ENCODE assay signal across 22 mouse cellular contexts in the genomic region with DNA sequence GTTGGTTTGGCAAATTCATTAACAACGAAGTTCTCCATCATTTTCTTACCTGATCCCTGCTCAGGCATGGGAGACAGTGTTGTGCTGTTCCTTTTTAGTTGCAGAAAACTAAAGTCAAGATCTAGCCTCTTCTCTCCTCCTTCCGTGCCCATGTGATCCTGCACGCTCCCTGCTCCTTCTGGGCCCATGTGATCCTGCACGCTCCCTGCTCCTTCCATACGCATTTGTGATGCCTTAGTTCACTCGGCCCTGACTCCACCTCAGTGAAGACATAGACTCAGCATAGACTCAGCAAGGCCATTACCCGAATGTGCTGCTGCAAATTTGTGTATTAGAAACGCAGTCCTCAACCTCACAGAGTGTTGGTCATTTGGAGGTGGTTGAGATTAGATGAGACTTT. TPM values are rescaled to one million over a fixed set of nuclear protein-coding genes. Genes with fewer than 3 reads are reported as not detected.
DNase-seq lines count a peak whose midpoint lies in the region; ATAC-seq and TF ChIP-seq lines count a peak whose summit lies in the region.
"Had no signal": no experiment of that assay in that cellular context is flagged by ENCODE, and none has a peak within 500 bp of the region (broad histone marks: within the 10 kb centered on the region; RNA-seq: fewer than 3 reads in every experiment).

No protein-coding gene starts in this region.

- H3K4me3 ChIP-seq in lung, embryonic 14.5 days (ENCODE audit: low read depth, low read length): no peak overlapping the region
- H3K4me3 ChIP-seq in lung, adult 2 months (replicated peaks; ENCODE audit: extremely low read depth, low read depth, low read length): no peak overlapping the region
- H3K4me3 ChIP-seq in midbrain, embryonic 11.5 days (ENCODE audit: low read depth, low read length): no peak overlapping the region
- H3K4me3 ChIP-seq in midbrain, embryonic 16.5 days (ENCODE audit: low read depth, low read length): no peak overlapping the region
- H3K4me3 ChIP-seq in CH12.LX (replicated peaks in 1 of 3; ENCODE audit: low read depth in 2 of 3, low read length in 2 of 3, poor library complexity in 1 of 3): peak overlapping the region in 1 of 3 experiments; percentile 41
- H3K4me3 ChIP-seq: embryonic facial prominence, embryonic 12.5 days; erythroblast, embryonic 14.5 days; forebrain, embryonic 12.5 days; forebrain, embryonic 15.5 days; heart, adult 2 months; hindbrain, embryonic 12.5 days; hindbrain, embryonic 15.5 days had no signal

- no peak overlapping the region for H3K9ac ChIP-seq in lung, embryonic 14.5 days
- no peak overlapping the region for H3K9ac ChIP-seq in midbrain, embryonic 11.5 days (ENCODE audit: low read length)
- H3K9ac ChIP-seq in midbrain, embryonic 16.5 days (ENCODE audit: low read depth, low read length): no peak overlapping the region
- peak overlapping the region; percentile 46 for H3K9ac ChIP-seq in CH12.LX (ENCODE audit: insufficient read depth, low read depth)
- H3K9ac ChIP-seq: embryonic facial prominence, embryonic 12.5 days; forebrain, embryonic 12.5 days; forebrain, embryonic 15.5 days; hindbrain, embryonic 12.5 days; hindbrain, embryonic 15.5 days had no signal

- no peak for TF ChIP-seq RAD21 in CH12.LX (IDR thresholded peaks at IDR 0.05; ENCODE audit: low read depth, low read length)

- no peaks in the 10 kb centered on the region for H3K27me3 ChIP-seq in lung, embryonic 14.5 days (ENCODE audit: insufficient read depth, low read length)
- H3K27me3 ChIP-seq in midbrain, embryonic 11.5 days (ENCODE audit: control insufficient read depth, insufficient read depth, low read length): no peaks in the 10 kb centered on the region
- no peaks in the 10 kb centered on the region for H3K27me3 ChIP-seq in midbrain, embryonic 16.5 days (ENCODE audit: control insufficient read depth, insufficient read depth, low read depth, low read length)
- H3K27me3 ChIP-seq in CH12.LX (replicated peaks): no peaks in the 10 kb centered on the region
- H3K27me3 ChIP-seq: embryonic facial prominence, embryonic 12.5 days; forebrain, embryonic 12.5 days; forebrain, embryonic 15.5 days; hindbrain, embryonic 12.5 days; hindbrain, embryonic 15.5 days had no signal

- WGBS in lung, embryonic 14.5 days: 70% methylated on average over 8 of the region's 8 CpGs
- WGBS in lung, adult 2 months: 77% methylated on average over 8 of the region's 8 CpGs
- WGBS in midbrain, embryonic 11.5 days: 88% methylated on average over 8 of the region's 8 CpGs
- WGBS in midbrain, embryonic 16.5 days: 90% methylated on average over 8 of the region's 8 CpGs

- H3K27ac ChIP-seq in lung, embryonic 14.5 days (ENCODE audit: low read depth): 0 out of 2 replicates have a peak overlapping the region, but pooled peaks have one; percentile 6
- H3K27ac ChIP-seq in midbrain, embryonic 11.5 days (ENCODE audit: low read depth, low read length): no peak overlapping the region
- no peak overlapping the region for H3K27ac ChIP-seq in midbrain, embryonic 16.5 days (ENCODE audit: low read length)
- H3K27ac ChIP-seq in CH12.LX (ENCODE audit: insufficient read depth, low read depth): peak overlapping the region; percentile 85
- H3K27ac ChIP-seq: forebrain, embryonic 12.5 days; forebrain, embryonic 15.5 days; heart, adult 2 months; hindbrain, embryonic 12.5 days; hindbrain, embryonic 15.5 days had no signal

- TF ChIP-seq EP300 in CH12.LX (IDR thresholded peaks at IDR 0.05; ENCODE audit: low read length): no peak

- TF ChIP-seq POLR2A in lung, adult 2 months (IDR thresholded peaks at IDR 0.05; ENCODE audit: borderline replicate concordance, extremely low read depth, low read depth, low read length): no peak
- no peak for TF ChIP-seq POLR2A in CH12.LX (IDR thresholded peaks at IDR 0.05; ENCODE audit: low read depth, low read length)

- peaks cover 5% of the 10 kb centered on the region; the same call in 1 of the 2 replicates for H3K4me1 ChIP-seq in lung, embryonic 14.5 days (ENCODE audit: insufficient read depth)
- H3K4me1 ChIP-seq in lung, adult 2 months (ENCODE audit: control insufficient read depth, insufficient read depth, low read length): peaks cover 2% of the 10 kb centered on the region
- H3K4me1 ChIP-seq in midbrain, embryonic 11.5 days (ENCODE audit: control insufficient read depth, insufficient read depth, low read length): no peaks in the 10 kb centered on the region
- no peaks in the 10 kb centered on the region; the same call in 1 of the 2 replicates for H3K4me1 ChIP-seq in midbrain, embryonic 16.5 days (ENCODE audit: control insufficient read depth, insufficient read depth, low read length)
- peaks cover 44 to 71% of the 10 kb centered on the region in 2 experiments for H3K4me1 ChIP-seq in CH12.LX (ENCODE audit: control insufficient read depth in 1 of 2, insufficient read depth in 2 of 2)
- H3K4me1 ChIP-seq: forebrain, embryonic 15.5 days had no signal

- no peaks in the 10 kb centered on the region for H3K9me3 ChIP-seq in lung, embryonic 14.5 days (ENCODE audit: low read depth, low read length)
- no peaks in the 10 kb centered on the region for H3K9me3 ChIP-seq in midbrain, embryonic 11.5 days (ENCODE audit: control insufficient read depth, low read length)
- no peaks in the 10 kb centered on the region for H3K9me3 ChIP-seq in midbrain, embryonic 16.5 days (replicated peaks; ENCODE audit: control insufficient read depth, low read length, poor library complexity, severe bottlenecking)
- H3K9me3 ChIP-seq in CH12.LX (replicated peaks; ENCODE audit: low read length): no peaks in the 10 kb centered on the region
- H3K9me3 ChIP-seq: embryonic facial prominence, embryonic 12.5 days; forebrain, embryonic 12.5 days; forebrain, embryonic 15.5 days; hindbrain, embryonic 12.5 days; hindbrain, embryonic 15.5 days had no signal

- no peak for ATAC-seq in lung, embryonic 14.5 days (ENCODE audit: insufficient read depth)
- no peak for ATAC-seq in midbrain, embryonic 11.5 days (ENCODE audit: low FRiP score)
- ATAC-seq in midbrain, embryonic 16.5 days: no peak
- ATAC-seq: activated CD4-positive, CD25-positive, alpha-beta regulatory T cell, adult 4 months; CD4-positive, CD25-positive, alpha-beta regulatory T cell, adult 4 months; forebrain, embryonic 15.5 days had no signal

- in situ Hi-C loops in CH12.LX (cut with MboI; ENCODE audit: low pct_ligation_motif_present, low pct_unique_long_range_greater_than_20kb, low sequenced_read_pairs): no loop called here

- no peak overlapping the region for H3K4me2 ChIP-seq in lung, embryonic 14.5 days
- H3K4me2 ChIP-seq in midbrain, embryonic 11.5 days: no peak overlapping the region
- H3K4me2 ChIP-seq in midbrain, embryonic 16.5 days (ENCODE audit: low read length): no peak overlapping the region
- H3K4me2 ChIP-seq in CH12.LX (ENCODE audit: insufficient read depth, low read depth, poor library complexity, severe bottlenecking): peak overlapping the region; percentile 55; the same call in 1 of the 2 replicates
- H3K4me2 ChIP-seq: embryonic facial prominence, embryonic 12.5 days; forebrain, embryonic 12.5 days; forebrain, embryonic 15.5 days; heart, embryonic 11.5 days; hindbrain, embryonic 12.5 days; hindbrain, embryonic 15.5 days had no signal

- no peaks in the 10 kb centered on the region for H3K36me3 ChIP-seq in lung, embryonic 14.5 days (ENCODE audit: insufficient read depth)
- no peaks in the 10 kb centered on the region for H3K36me3 ChIP-seq in midbrain, embryonic 11.5 days (ENCODE audit: control insufficient read depth, insufficient read depth, low read length)
- no peaks in the 10 kb centered on the region for H3K36me3 ChIP-seq in midbrain, embryonic 16.5 days (ENCODE audit: control insufficient read depth, insufficient read depth, low read length)
- H3K36me3 ChIP-seq in CH12.LX (replicated peaks in 1 of 2; ENCODE audit: control insufficient read depth in 1 of 2, insufficient read depth in 1 of 2, low read length in 1 of 2): peaks cover 0 to 2% of the 10 kb centered on the region in 2 experiments
- H3K36me3 ChIP-seq: embryonic facial prominence, embryonic 12.5 days; forebrain, embryonic 12.5 days; forebrain, embryonic 15.5 days; hindbrain, embryonic 12.5 days; hindbrain, embryonic 15.5 days had no signal

- DNase-seq in lung, embryonic 14.5 days: no peak
- DNase-seq in lung, adult 2 months: no peak
- peak; percentile 59 for DNase-seq in midbrain, embryonic 11.5 days (ENCODE audit: low spot score, missing footprints)
- no peak for DNase-seq in CH12.LX (ENCODE audit: extremely low read depth)
- DNase-seq in adrenal gland, postnatal 36 days: no peak
- DNase-seq: adrenal gland, adult 8-10 months; adrenal gland, postnatal 25 days; cerebellum, adult 18-20 months; cerebellum, adult 9-10 months; cerebellum, postnatal 14 days; gastrocnemius, postnatal 25 days; heart, adult 2 months had no signal

- dilution Hi-C loops in CH12.LX (cut with MboI; ENCODE audit: extremely low pct_ligation_motif_present, extremely low pct_unique_long_range_greater_than_20kb, low sequenced_read_pairs): no loop called here

- TF ChIP-seq CTCF in lung, embryonic 14.5 days (IDR thresholded peaks at IDR 0.05; ENCODE audit: low read depth): no peak
- TF ChIP-seq CTCF in lung, adult 2 months (IDR thresholded peaks at IDR 0.05; ENCODE audit: insufficient read depth, low read length): no peak
- TF ChIP-seq CTCF in CH12.LX (conservative IDR thresholded peaks at IDR 0.05 in 1 of 2, IDR thresholded peaks at IDR 0.05 in 1 of 2; ENCODE audit: low read depth in 2 of 2, low read length in 2 of 2): no peak

- H3K79me2 ChIP-seq in CH12.LX (replicated peaks; ENCODE audit: control insufficient read depth, extremely low read depth, insufficient read depth, poor library complexity, severe bottlenecking): peaks cover 22% of the 10 kb centered on the region

TF ChIP-seq in CH12.LX, 34 proteins besides CTCF, POLR2A, EP300 and RAD21:
- TF ChIP-seq TCF12 (IDR thresholded peaks at IDR 0.05; ENCODE audit: low read depth, low read length): no peak
- peak; percentile 68; the same call in 1 of the 2 replicates for TF ChIP-seq CHD1 (IDR thresholded peaks at IDR 0.05; ENCODE audit: low read depth, low read length)
- 0 out of 2 replicates have a peak, but pooled peaks have one; percentile 4 for TF ChIP-seq MXI1 (IDR thresholded peaks at IDR 0.05; ENCODE audit: low read depth, low read length)

RNA-seq across cellular contexts. Expression of a gene that starts 3.1 kb away (rescaled TPM):
- polyA plus RNA-seq in lung, embryonic 14.5 days (2014; fragmentation: Nextera tagmentation; extraction: Ambion mirVana): 86.5 and 89.4 TPM in 2 replicates
- 49.2 and 60.8 TPM in 2 replicates for polyA plus RNA-seq in lung, adult 2 months (2012; rRNA removed)
- polyA plus RNA-seq in midbrain, embryonic 11.5 days (2014; fragmentation: Nextera tagmentation; extraction: Ambion mirVana): 18.5 and 18.7 TPM in 2 replicates
- 10.9 and 12.8 TPM in 2 replicates for polyA plus RNA-seq in midbrain, embryonic 16.5 days (2015; fragmentation: Nextera tagmentation; extraction: Ambion mirVana)
- total RNA-seq in CH12.LX (2012; rRNA removed) (42.5 and 46.5 TPM in 2 replicates), CH12.LX (2014; rRNA removed) (44.6 and 48.7 TPM in 2 replicates)
- 41.3 and 54.1 TPM in 2 replicates for polyA plus RNA-seq in CH12.LX (2012; ENCODE audit: insufficient read length, low read depth)
- 10 to 100 TPM; 18.0 to 21.5 TPM for total RNA-seq in adrenal gland, postnatal 36 days (2021)
- polyA plus RNA-seq: erythroblast, embryonic 14.5 days had no signal

Comparison
In these comparisons a context has a peak if more than half of its experiments do, and no peak if none do; other contexts are left out.
1. H3K27ac ChIP-seq: peak in lung, embryonic 14.5 days (single experiment) and CH12.LX (single experiment); none in midbrain, embryonic 11.5 days (single experiment) and midbrain, embryonic 16.5 days (single experiment).